Mouse (Mus musculus): ENCODE measurements around the gene Acbd6.
A peak's percentile ranks its signal among the peaks of the same experiment; 100 is the strongest.

Gene Acbd6

GRCm38 (mm10) chr1:155558012-155558842 lies at the start of gene Acbd6:
Acbd6 (plus strand) TSS chr1:155558120.
- peak; percentile 88 for DNase-seq

- no peak for DNase-seq
Observed at GRCm38 (mm10) chr1:155510263-155510662, 47.7 kb upstream of the Acbd6 start.

GRCm38 (mm10) chr1:155515866-155516265 lies 42.1 kb upstream of the Acbd6 start:
- DNase-seq = peak; percentile 77 to 87

- peak; percentile 89 to 95 for DNase-seq
Observed at GRCm38 (mm10) chr1:155516594-155516993, 41.3 kb upstream of the Acbd6 start.

GRCm38 (mm10) chr1:155517060-155517459 lies 40.9 kb upstream of the Acbd6 start:
- no peak for DNase-seq

GRCm38 (mm10) chr1:155520285-155520684 lies 37.6 kb upstream of the Acbd6 start:
- DNase-seq = no peak

GRCm38 (mm10) chr1:155522493-155522892 lies 35.4 kb upstream of the Acbd6 start:
- DNase-seq = no peak

- DNase-seq = no peak
Observed at GRCm38 (mm10) chr1:155526176-155526575, 31.7 kb upstream of the Acbd6 start.

GRCm38 (mm10) chr1:155527027-155527786 lies 30.7 kb upstream of the Acbd6 start:
- DNase-seq = peak; percentile 58 to 65

- no peak for DNase-seq
Observed at GRCm38 (mm10) chr1:155527787-155528158, 30.1 kb upstream of the Acbd6 start.

- DNase-seq = peak; percentile 37 to 42
Observed at GRCm38 (mm10) chr1:155528405-155529119, 29.4 kb upstream of the Acbd6 start.

GRCm38 (mm10) chr1:155529120-155529963 lies 28.6 kb upstream of the Acbd6 start:
- peak; percentile 49 to 66 for DNase-seq

- no peak for DNase-seq
Observed at GRCm38 (mm10) chr1:155530561-155531457, 27.1 kb upstream of the Acbd6 start.

- no peak for DNase-seq
Observed at GRCm38 (mm10) chr1:155532396-155532795, 25.5 kb upstream of the Acbd6 start.

- no peak for DNase-seq
Observed at GRCm38 (mm10) chr1:155532833-155533688, 24.9 kb upstream of the Acbd6 start.

- DNase-seq = no peak
Observed at GRCm38 (mm10) chr1:155533689-155533965, 24.3 kb upstream of the Acbd6 start.

- peak; percentile 82 to 84 for DNase-seq
Observed at GRCm38 (mm10) chr1:155537005-155537642, 20.8 kb upstream of the Acbd6 start.

GRCm38 (mm10) chr1:155538006-155538405 lies 19.9 kb upstream of the Acbd6 start:
- DNase-seq = no peak

- no peak for DNase-seq
Observed at GRCm38 (mm10) chr1:155557642-155558011, 293 bp upstream of the Acbd6 start.

GRCm38 (mm10) chr1:155560021-155560420 lies 2.1 kb downstream of the Acbd6 start:
- no peak for DNase-seq

Data from cerebellum, postnatal 14 days (tissue).